Mouse (Mus musculus) megakaryocyte, embryonic 14.5 days (primary cell): ENCODE results near the gene Rad51b. TPM values are rescaled to one million over a fixed set of nuclear protein-coding genes. Genes with fewer than 3 reads are reported as not detected.

ENCODE experiments used
- H3K27me3 ChIP-seq: replicated peaks from 2 replicates; pipeline ENCODE3; 2012; ENCODE audit warnings: inconsistent platforms
- H3K36me3 ChIP-seq: replicated peaks from 2 replicates; pipeline ENCODE3; 2012; ENCODE audit warnings: low read length, inconsistent platforms, mixed read lengths
- H3K4me1 ChIP-seq: 2 replicates; pipeline ENCODE4 v1.6.1; 2012; ENCODE audit warnings: inconsistent platforms
- H3K4me3 ChIP-seq: replicated peaks from 2 replicates; pipeline ENCODE3; 2012; ENCODE audit warnings: moderate library complexity, mild to moderate bottlenecking, inconsistent platforms
- H3K9me3 ChIP-seq: 2 replicates; pipeline ENCODE4 v1.6.1; 2012; ENCODE audit warnings: inconsistent platforms
- FLI1 ChIP-seq: IDR thresholded peaks from 2 replicates; pipeline ENCODE4 v1.6.1; 2012; ENCODE audit warnings: low read length, inconsistent platforms, mixed read lengths
- GATA1 ChIP-seq: IDR thresholded peaks from 3 replicates; pipeline ENCODE4 v1.6.1; 2012; ENCODE audit warnings: mixed read lengths, low read length, inconsistent platforms, borderline replicate concordance
- polyA plus RNA-seq: library from polyadenylated mRNA; stranded (reverse); fragments of >175 nt; gene quantifications from 2 replicates; pipeline ENCODE4 v1.2.3, GENCODE M21; 2012; ENCODE audit warnings: low replicate concordance; ENCODE audit not compliant: insufficient read depth

Gene Rad51b
- polyA plus RNA-seq, 1 experiment, result 0.30 TPM

GRCm38 (mm10) chr12:79776828-79777227 lies 479.7 kb downstream of the Rad51b start:
- Histone ChIP-seq H3K4me3 (no peak overlapping the region), H3K4me1 (peaks cover 3% of the 10 kb centered on the region; the same call in 1 of the 2 replicates), H3K27me3 (peaks cover 6% of the 10 kb centered on the region), H3K36me3 (no peaks in the 10 kb centered on the region), H3K9me3 (peaks cover 8% of the 10 kb centered on the region)
- TF ChIP-seq GATA1, result no peak
- no peak for TF ChIP-seq FLI1

- H3K27me3 ChIP-seq, result peaks cover 6% of the 10 kb centered on the region
- no peak for TF ChIP-seq FLI1
- no peak for TF ChIP-seq GATA1
- no peaks in the 10 kb centered on the region for H3K36me3 ChIP-seq
- peaks cover 6% of the 10 kb centered on the region for H3K9me3 ChIP-seq
- no peak overlapping the region for H3K4me3 ChIP-seq
- peaks cover 3% of the 10 kb centered on the region; the same call in 1 of the 2 replicates for H3K4me1 ChIP-seq
Measured at GRCm38 (mm10) chr12:79780745-79781144, 483.7 kb downstream of the Rad51b start.

DNA sequence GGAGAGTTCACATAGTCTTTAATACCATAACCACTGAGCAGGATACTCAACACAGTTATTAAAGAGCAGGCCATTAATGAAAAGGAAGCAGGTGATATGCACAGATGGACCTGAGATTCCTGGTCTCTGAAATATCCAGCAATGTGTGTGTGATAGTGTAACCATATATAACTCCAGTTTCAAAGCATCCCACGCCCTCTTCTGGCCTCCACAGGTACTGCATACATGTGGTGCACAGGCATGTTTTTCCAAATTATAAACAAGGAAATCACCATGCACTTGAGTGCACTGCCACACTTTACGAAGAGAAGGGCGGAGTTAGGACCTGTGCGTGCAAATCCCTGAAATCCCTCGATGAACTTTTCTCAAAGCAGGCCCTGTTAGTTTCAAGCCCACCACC lies 484.7 kb downstream of the Rad51b start:
- TF ChIP-seq GATA1 (no peak), FLI1 (no peak)
- Histone ChIP-seq H3K4me3 (no peak overlapping the region), H3K4me1 (no peaks in the 10 kb centered on the region; the same call in 1 of the 2 replicates), H3K27me3 (peaks cover 3% of the 10 kb centered on the region), H3K36me3 (no peaks in the 10 kb centered on the region), H3K9me3 (peaks cover 6% of the 10 kb centered on the region)

- Histone ChIP-seq H3K4me3 (no peak overlapping the region), H3K9me3 (peaks cover 6% of the 10 kb centered on the region), H3K4me1 (no peaks in the 10 kb centered on the region; the same call in 1 of the 2 replicates), H3K36me3 (no peaks in the 10 kb centered on the region), H3K27me3 (no peaks in the 10 kb centered on the region)
- no peak for TF ChIP-seq GATA1
- no peak for TF ChIP-seq FLI1
Measured at GRCm38 (mm10) chr12:79782444-79783117, 485.5 kb downstream of the Rad51b start.

- Histone ChIP-seq H3K27me3 (no peaks in the 10 kb centered on the region), H3K36me3 (no peaks in the 10 kb centered on the region), H3K4me1 (no peaks in the 10 kb centered on the region; the same call in 1 of the 2 replicates), H3K4me3 (no peak overlapping the region), H3K9me3 (peaks cover 6% of the 10 kb centered on the region)
- no peak for TF ChIP-seq GATA1
- TF ChIP-seq FLI1, result no peak
Measured at GRCm38 (mm10) chr12:79784159-79784558, 487.1 kb downstream of the Rad51b start.

DNA sequence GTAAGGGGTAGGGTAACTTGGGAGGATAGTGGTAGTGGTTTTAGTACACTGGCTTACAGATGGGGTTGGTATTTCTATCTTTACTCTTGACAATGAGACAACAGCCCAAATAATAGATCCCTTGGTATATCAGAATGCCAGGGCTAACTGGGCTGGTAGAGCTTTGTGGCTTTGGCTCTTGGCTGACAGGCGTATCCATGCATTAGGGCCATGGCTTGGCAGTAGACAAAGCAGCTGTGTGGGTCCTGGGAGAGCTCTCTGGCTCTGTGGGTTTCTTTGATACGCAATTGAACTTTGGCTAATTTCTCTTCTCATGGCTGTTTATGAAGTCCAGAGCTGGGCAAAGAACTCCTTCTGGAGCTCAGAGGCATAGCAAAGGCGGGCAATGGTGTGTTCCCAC lies 488.6 kb downstream of the Rad51b start:
- Histone ChIP-seq H3K9me3 (peaks cover 6% of the 10 kb centered on the region), H3K36me3 (no peaks in the 10 kb centered on the region), H3K27me3 (no peaks in the 10 kb centered on the region), H3K4me1 (no peaks in the 10 kb centered on the region; the same call in 1 of the 2 replicates), H3K4me3 (no peak overlapping the region)
- TF ChIP-seq GATA1 (no peak), FLI1 (no peak)

- H3K36me3 ChIP-seq, result no peaks in the 10 kb centered on the region
- no peaks in the 10 kb centered on the region for H3K4me1 ChIP-seq
- no peak for TF ChIP-seq FLI1
- TF ChIP-seq GATA1, result no peak
- no peak overlapping the region for H3K4me3 ChIP-seq
- H3K9me3 ChIP-seq, result peaks cover 4% of the 10 kb centered on the region
- H3K27me3 ChIP-seq, result no peaks in the 10 kb centered on the region
Measured at GRCm38 (mm10) chr12:79787538-79787937, 490.5 kb downstream of the Rad51b start.

DNA sequence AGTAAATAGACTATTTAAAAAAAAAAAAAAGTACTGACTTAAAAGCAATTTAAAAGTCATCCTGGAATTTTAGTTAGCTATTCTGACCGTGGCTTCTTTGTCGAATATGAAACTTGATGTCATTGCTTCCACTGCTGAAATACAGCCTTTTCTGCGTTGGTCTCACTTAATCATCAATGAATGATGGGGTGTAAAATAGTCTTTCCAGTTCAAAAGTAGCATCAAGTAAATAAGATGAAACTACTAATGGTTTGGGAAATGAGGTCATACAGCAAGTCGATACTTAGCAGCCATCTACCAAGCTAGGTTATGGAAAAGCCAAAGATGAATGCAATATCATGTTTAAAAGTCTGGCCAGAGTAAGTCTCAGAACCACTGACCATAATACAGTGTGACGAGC lies 491.3 kb downstream of the Rad51b start:
- no peaks in the 10 kb centered on the region for H3K36me3 ChIP-seq
- TF ChIP-seq FLI1 (no peak), GATA1 (no peak)

GRCm38 (mm10) chr12:79789481-79789880 lies 492.4 kb downstream of the Rad51b start:
- TF ChIP-seq FLI1 (no peak), GATA1 (no peak)
- Histone ChIP-seq H3K4me3 (no peak overlapping the region), H3K9me3 (no peaks in the 10 kb centered on the region), H3K4me1 (peaks cover 5% of the 10 kb centered on the region; the same call in 1 of the 2 replicates), H3K36me3 (no peaks in the 10 kb centered on the region), H3K27me3 (no peaks in the 10 kb centered on the region)

More for the DNA sequence above, 491.3 kb downstream of the Rad51b start:
- Histone ChIP-seq H3K4me3 (no peak overlapping the region), H3K27me3 (no peaks in the 10 kb centered on the region), H3K9me3 (no peaks in the 10 kb centered on the region), H3K4me1 (peaks cover 2% of the 10 kb centered on the region; the same call in 1 of the 2 replicates)

DNA sequence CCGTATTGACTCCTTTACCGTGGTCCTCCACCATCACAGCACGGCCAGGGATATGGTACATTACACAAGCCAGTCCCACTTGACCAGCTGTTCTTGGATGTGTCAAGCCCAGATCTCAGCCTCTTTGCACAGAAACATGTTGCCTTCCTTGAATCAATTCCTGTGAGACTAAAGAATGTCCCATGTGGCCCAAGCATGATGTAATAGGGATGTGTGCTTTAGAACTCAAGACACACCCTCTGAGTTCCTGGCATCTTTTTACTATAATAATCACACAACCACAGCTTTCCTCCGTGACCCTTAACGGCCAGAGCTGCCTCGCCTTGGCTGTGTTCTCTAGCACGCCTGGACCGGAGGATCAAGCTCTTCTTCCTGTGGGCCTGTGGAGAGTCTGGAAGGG lies 496.3 kb downstream of the Rad51b start:
- H3K36me3 ChIP-seq, result no peaks in the 10 kb centered on the region
- H3K4me3 ChIP-seq, result no peak overlapping the region

More for the DNA sequence above, 496.3 kb downstream of the Rad51b start:
- Histone ChIP-seq H3K9me3 (no peaks in the 10 kb centered on the region), H3K27me3 (no peaks in the 10 kb centered on the region), H3K4me1 (peaks cover 13% of the 10 kb centered on the region)
- TF ChIP-seq FLI1, result no peak
- no peak for TF ChIP-seq GATA1
